Comparison of ENCODE assay signal across 8 mouse cellular contexts in the genomic region with DNA sequence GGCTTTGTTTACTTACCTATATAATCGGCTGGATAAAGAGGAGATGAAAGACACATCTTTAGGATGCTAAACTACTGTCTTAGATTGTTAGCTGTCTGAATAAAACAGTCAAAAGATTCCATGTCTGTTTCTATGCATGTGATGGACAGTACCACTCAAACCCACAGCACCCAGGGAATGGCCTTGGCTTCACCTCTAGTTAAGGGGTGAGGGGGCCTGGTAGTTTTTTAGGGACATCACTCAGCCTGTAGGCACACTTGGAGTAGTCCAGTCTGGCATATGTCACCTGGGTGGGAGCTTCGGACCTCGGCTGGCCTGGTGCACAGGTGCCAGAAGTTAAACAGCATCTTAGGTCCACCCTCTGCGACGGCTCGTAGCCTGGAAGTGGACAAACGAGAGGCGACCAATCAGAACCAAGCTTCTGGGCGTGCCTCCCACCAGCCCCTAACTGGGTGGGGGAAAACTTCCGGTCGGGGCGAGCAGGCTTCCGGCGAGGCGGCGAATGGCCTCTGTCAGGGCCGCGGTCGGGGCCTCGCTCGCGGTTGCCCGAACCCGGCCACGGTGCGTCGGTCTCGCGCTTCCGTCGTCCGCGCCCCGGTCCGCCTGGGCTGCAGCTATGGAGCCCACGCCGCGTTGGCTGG. TPM values are rescaled to one million over a fixed set of nuclear protein-coding genes. Genes with fewer than 3 reads are reported as not detected.
DNase-seq lines count a peak whose midpoint lies in the region; ATAC-seq lines count a peak whose summit lies in the region.

TSS of gene Selenoo (plus strand) at position 478 of the 641 bp plus-strand sequence.

- H3K9me3 ChIP-seq in intestine, embryonic 14.5 days (ENCODE audit: control insufficient read depth, low read length) = no peaks in the 10 kb centered on the region

- peak; percentile 93 for ATAC-seq in intestine, embryonic 14.5 days (replicated peaks; ENCODE audit: low FRiP score, low TSS enrichment, low read depth)

- peak within 1 kb of the TSS; percentile 84 for H3K9ac ChIP-seq in intestine, embryonic 14.5 days (ENCODE audit: low read length)

- DNase-seq in adrenal gland, adult (ENCODE audit: inconsistent age in 2 of 2, low spot score in 1 of 2) = peak; percentile 93 to 97
- DNase-seq in embryo, embryonic 10.5 days (ENCODE audit: low spot score) = peak; percentile 96
- peak; percentile 89 for DNase-seq in gastrocnemius, postnatal 25 days
- peak; percentile 90 for DNase-seq in intestine, embryonic 14.5 days (ENCODE audit: low spot score)
- peak; percentile 79 to 90 for DNase-seq in left cerebral cortex, postnatal 14 days (ENCODE audit: low spot score in 2 of 2)
- peak; percentile 92 for DNase-seq in mesoderm, embryonic 11.5 days (ENCODE audit: low read depth, low spot score)
- peak; percentile 85 to 90 for DNase-seq in right cerebral cortex, postnatal 36 days (ENCODE audit: low spot score in 2 of 2)
- DNase-seq in yolk sac, embryonic 10.5 days (ENCODE audit: low spot score) = peak; percentile 88

- peak within 1 kb of the TSS; percentile 97 for H3K4me3 ChIP-seq in intestine, embryonic 14.5 days (ENCODE audit: low read depth, low read length)

- H3K27ac ChIP-seq in intestine, embryonic 14.5 days (ENCODE audit: low read depth) = peak within 1 kb of the TSS; percentile 66

- H3K4me1 ChIP-seq in intestine, embryonic 14.5 days (replicated peaks; ENCODE audit: control insufficient read depth, insufficient read depth, low read length) = peaks cover 9% of the 10 kb centered on the region; the same call in 1 of the 2 replicates

- 1% methylated on average over 38 of the region's 38 CpGs for WGBS in intestine, embryonic 14.5 days

- peaks cover 51% of the 10 kb centered on the region for H3K36me3 ChIP-seq in intestine, embryonic 14.5 days (ENCODE audit: control insufficient read depth, insufficient read depth, low read length)

- peak within 1 kb of the TSS; percentile 94 for H3K4me2 ChIP-seq in intestine, embryonic 14.5 days (ENCODE audit: low read length)

- intact Hi-C loops in left cerebral cortex, postnatal 14 days (cut with DNase I) = loop anchor here (5.0 to 10.0 kb wide), 2 partner anchors 156 to 264 kb away; no protein-coding TSS in a partner anchor

- no peaks in the 10 kb centered on the region for H3K27me3 ChIP-seq in intestine, embryonic 14.5 days (replicated peaks; ENCODE audit: control insufficient read depth, insufficient read depth, low read length)

RNA-seq across cellular contexts. Expression of gene Selenoo, which starts in this region (rescaled TPM):
- total RNA-seq in gastrocnemius, postnatal 25 days (2021) = 10 to 100 TPM; 12.2 to 12.7 TPM
- 19.4 and 20.8 TPM in 2 replicates for polyA plus RNA-seq in intestine, embryonic 14.5 days (2014; fragmentation: Nextera tagmentation; extraction: Ambion mirVana)
- total RNA-seq in left cerebral cortex, postnatal 14 days (2021) = 10 to 100 TPM; 18.8 to 20.5 TPM

Comparison
In these comparisons a context has a peak if more than half of its experiments do, and no peak if none do; other contexts are left out.
1. Peak in every context shown above with its lines: DNase-seq, ATAC-seq, H3K4me3 ChIP-seq and H3K27ac ChIP-seq.